Mouse (Mus musculus) forebrain, embryonic 13.5 days (tissue): ENCODE data around the gene Hmgb2. TPM values are rescaled to one million over a fixed set of nuclear protein-coding genes. Genes with fewer than 3 reads are reported as not detected.
"Not testable (repeated sequence)": the region's sequence is repeated elsewhere in the genome, so short reads cannot be mapped to it uniquely, and the experiment has no call there.

ENCODE experiments used
- ATAC-seq: fragments of 200-750 bp; cut with Nextera tagmentation; 2 replicates; pipeline ENCODE4 v1.8.0; 2017
- H3K27ac ChIP-seq: fragments of 300-500 bp; sonication (generic); 2 replicates; pipeline ENCODE4 v1.5.1; 2015; ENCODE audit warnings: inconsistent platforms, mild to moderate bottlenecking, moderate library complexity
- H3K27me3 ChIP-seq: fragments of 300-500 bp; sonication (generic); 2 replicates; pipeline ENCODE4 v1.6.1; 2015; ENCODE audit warnings: mild to moderate bottlenecking, inconsistent platforms
- H3K36me3 ChIP-seq: fragments of 300-500 bp; sonication (generic); 2 replicates; pipeline ENCODE4 v1.6.1; 2015; ENCODE audit warnings: mild to moderate bottlenecking, inconsistent platforms; ENCODE audit not compliant: poor library complexity, severe bottlenecking
- H3K4me1 ChIP-seq: fragments of 300-500 bp; sonication (generic); 2 replicates; pipeline ENCODE4 v1.6.1; 2015; ENCODE audit warnings: inconsistent platforms
- H3K4me2 ChIP-seq: fragments of 300-500 bp; sonication (generic); 2 replicates; pipeline ENCODE4 v1.6.1; 2015; ENCODE audit warnings: inconsistent platforms, mild to moderate bottlenecking, moderate library complexity
- H3K4me3 ChIP-seq: fragments of 300-500 bp; sonication (generic); 2 replicates; pipeline ENCODE4 v1.5.1; 2015; ENCODE audit warnings: mild to moderate bottlenecking, inconsistent platforms
- H3K9ac ChIP-seq: fragments of 300-500 bp; sonication (generic); 2 replicates; pipeline ENCODE4 v1.6.1; 2015; ENCODE audit warnings: mild to moderate bottlenecking, inconsistent platforms
- H3K9me3 ChIP-seq: fragments of 300-500 bp; sonication (generic); replicated peaks from 2 replicates; pipeline ENCODE4 v1.6.1; 2016; ENCODE audit warnings: inconsistent platforms
- WGBS: fragments of 180-500 bp; shearing (Covaris S2); methylation state at CpG from one replicate; pipeline ENCODE4 v1.1.7; 2015; 5-methylcytosine and 5-hydroxymethylcytosine counted together
- polyA plus RNA-seq: library from polyadenylated mRNA; unstranded; fragments of >200 nt; fragmentation: Nextera tagmentation; extraction: Ambion mirVana; gene quantifications from 2 replicates; pipeline ENCODE4 v1.2.1, GENCODE M21; 2015

The Hmgb2 gene
- polyA plus RNA-seq, 1 experiment from 2014 or later, result 552 TPM

DNA sequence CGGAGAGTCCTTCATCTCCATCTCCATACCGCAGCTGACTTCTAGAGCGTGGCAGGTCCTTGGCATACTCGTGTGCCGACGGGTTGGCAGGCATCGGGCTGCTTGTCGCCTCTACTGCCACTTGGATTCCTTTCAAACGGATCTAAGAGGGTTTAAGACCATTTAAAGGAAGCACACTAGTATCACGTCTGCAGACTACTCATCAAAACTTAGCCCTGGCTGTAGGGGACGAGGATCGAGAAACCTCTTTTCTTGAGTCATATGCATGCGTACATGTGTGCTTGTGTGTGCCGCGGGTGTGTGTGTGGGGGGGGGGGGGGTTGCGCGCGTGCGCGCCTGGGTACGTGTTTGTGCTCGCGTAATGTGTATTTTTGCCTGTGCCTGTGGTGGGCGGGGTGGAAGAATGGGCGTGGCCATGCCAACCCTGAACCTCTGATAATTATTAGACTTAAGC lies 23.4 kb upstream of the Hmgb2 start:
- under 1% methylated on average over 25 of the region's 25 CpGs for WGBS

DNA sequence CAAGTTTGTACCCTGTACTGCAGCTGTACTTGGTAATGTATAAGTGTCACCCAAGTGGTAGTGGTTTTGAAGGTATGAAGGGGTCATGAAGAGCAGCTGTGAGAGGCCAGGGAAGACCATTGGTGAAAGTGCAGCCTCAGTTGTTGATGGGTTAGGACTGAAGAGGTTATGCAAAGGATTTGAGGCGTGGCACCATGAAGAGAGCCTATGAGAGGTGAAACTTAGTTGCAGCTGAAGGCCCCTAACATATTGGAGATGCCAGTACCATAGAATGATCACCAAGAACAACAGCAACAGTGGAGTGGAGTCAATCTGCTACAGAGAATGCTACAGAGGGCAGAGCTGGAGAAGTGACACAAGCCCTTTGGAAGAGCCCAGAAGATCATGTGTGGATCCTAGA lies 22.3 kb upstream of the Hmgb2 start:
- Histone ChIP-seq H3K4me3 (no peak overlapping the region), H3K9me3 (no peaks in the 10 kb centered on the region), H3K27ac (no peak overlapping the region), H3K27me3 (no peaks in the 10 kb centered on the region), H3K4me1 (peaks cover 15% of the 10 kb centered on the region), H3K4me2 (no peak overlapping the region), H3K9ac (no peak overlapping the region), H3K36me3 (no peaks in the 10 kb centered on the region)
- no peak for ATAC-seq
- 100% methylated on average over 1 of the region's 1 CpGs for WGBS

More for the DNA sequence above, 23.4 kb upstream of the Hmgb2 start:
- H3K4me3 ChIP-seq, result peak overlapping the region; percentile 95
- peak overlapping the region; percentile 82 for H3K27ac ChIP-seq
- H3K4me2 ChIP-seq, result peak overlapping the region; percentile 76
- peak; percentile 57 for ATAC-seq
- no peaks in the 10 kb centered on the region for H3K9me3 ChIP-seq
- no peaks in the 10 kb centered on the region for H3K27me3 ChIP-seq
- peaks cover 15% of the 10 kb centered on the region for H3K4me1 ChIP-seq
- H3K36me3 ChIP-seq, result peaks cover 4% of the 10 kb centered on the region; the same call in 1 of the 2 replicates
- peak overlapping the region; percentile 70 for H3K9ac ChIP-seq

DNA sequence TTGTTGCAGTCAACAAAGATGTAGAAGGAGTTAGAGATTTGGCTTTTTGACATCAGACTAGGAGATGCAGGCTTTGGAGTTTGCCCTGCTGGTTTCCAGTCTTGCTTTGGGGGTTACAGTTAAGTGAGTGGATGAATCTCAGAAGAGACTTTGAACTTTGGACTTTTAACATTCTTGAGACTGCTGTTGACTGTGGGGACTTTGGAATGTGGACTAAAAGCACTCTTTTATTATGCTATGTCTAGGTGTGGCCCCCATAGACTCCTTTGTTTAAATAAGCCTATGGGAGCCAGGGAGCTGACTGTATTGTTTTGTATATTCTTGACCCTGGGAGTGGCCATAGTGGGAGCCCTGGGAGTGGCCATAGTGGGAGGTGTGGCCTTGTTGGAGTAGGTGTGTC lies 21.8 kb upstream of the Hmgb2 start:
- Histone ChIP-seq H3K9ac (no peak overlapping the region), H3K9me3 (no peaks in the 10 kb centered on the region), H3K27ac (no peak overlapping the region), H3K4me2 (no peak overlapping the region), H3K27me3 (no peaks in the 10 kb centered on the region), H3K4me3 (no peak overlapping the region), H3K4me1 (peaks cover 15% of the 10 kb centered on the region), H3K36me3 (no peaks in the 10 kb centered on the region)
- no peak for ATAC-seq

- H3K27me3 ChIP-seq, result no peaks in the 10 kb centered on the region
- H3K27ac ChIP-seq, result no peak overlapping the region
- no peaks in the 10 kb centered on the region for H3K9me3 ChIP-seq
- 94% methylated on average over 4 of the region's 4 CpGs for WGBS
- no peak for ATAC-seq
- no peak overlapping the region for H3K9ac ChIP-seq
- no peaks in the 10 kb centered on the region for H3K36me3 ChIP-seq
- no peak overlapping the region for H3K4me3 ChIP-seq
- H3K4me2 ChIP-seq, result no peak overlapping the region
- peaks cover 6% of the 10 kb centered on the region for H3K4me1 ChIP-seq
Observed at GRCm38 (mm10) chr8:57491873-57492272, 19.8 kb upstream of the Hmgb2 start.

- Histone ChIP-seq H3K9ac (0 out of 2 replicates have a peak overlapping the region, but pooled peaks have one; percentile 17), H3K27ac (peak overlapping the region; percentile 62), H3K4me3 (peak overlapping the region; percentile 25), H3K36me3 (no peaks in the 10 kb centered on the region), H3K9me3 (no peaks in the 10 kb centered on the region), H3K4me2 (peak overlapping the region; percentile 50), H3K4me1 (peaks cover 20% of the 10 kb centered on the region), H3K27me3 (no peaks in the 10 kb centered on the region)
- ATAC-seq, result peak; percentile 77
- 24% methylated on average over 8 of the region's 8 CpGs for WGBS
Observed at GRCm38 (mm10) chr8:57498494-57498846, 13.2 kb upstream of the Hmgb2 start.

- Histone ChIP-seq H3K4me3 (peak overlapping the region; percentile 25), H3K9ac (peak overlapping the region; percentile 17; the same call in 1 of the 2 replicates), H3K36me3 (no peaks in the 10 kb centered on the region), H3K9me3 (no peaks in the 10 kb centered on the region), H3K27me3 (no peaks in the 10 kb centered on the region), H3K4me1 (peaks cover 20% of the 10 kb centered on the region), H3K4me2 (peak overlapping the region; percentile 50), H3K27ac (peak overlapping the region; percentile 62)
- WGBS, result 21% methylated on average over 17 of the region's 17 CpGs
- peak; percentile 77 for ATAC-seq
Observed at GRCm38 (mm10) chr8:57498847-57499511, 12.7 kb upstream of the Hmgb2 start.

DNA sequence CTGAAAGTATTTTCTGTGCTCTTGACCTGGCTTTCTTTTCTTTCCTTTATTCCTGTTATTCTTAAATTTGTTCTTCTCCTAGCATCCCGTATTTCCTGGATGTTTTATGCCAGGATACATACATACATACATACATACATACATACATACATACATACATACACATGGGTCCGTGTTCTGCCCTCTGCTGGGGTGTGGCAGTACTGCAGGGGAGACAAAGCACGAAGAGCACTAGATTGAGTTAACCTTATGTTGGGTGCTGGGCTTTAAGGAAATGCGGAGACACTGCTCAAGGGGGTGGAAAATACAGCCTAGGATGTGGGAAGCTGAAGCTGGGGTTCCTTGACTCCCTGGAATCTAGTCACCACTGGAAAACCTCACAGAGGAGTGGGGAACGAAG lies 8.1 kb upstream of the Hmgb2 start:
- H3K27ac ChIP-seq, result no peak overlapping the region
- no peaks in the 10 kb centered on the region for H3K36me3 ChIP-seq
- H3K9me3 ChIP-seq, result no peaks in the 10 kb centered on the region
- WGBS, result 49% methylated on average over 5 of the region's 5 CpGs
- H3K4me1 ChIP-seq, result peaks cover 14% of the 10 kb centered on the region
- H3K9ac ChIP-seq, result no peak overlapping the region
- no peaks in the 10 kb centered on the region for H3K27me3 ChIP-seq
- H3K4me2 ChIP-seq, result no peak overlapping the region
- ATAC-seq, result peak; percentile 40; the same call in 1 of the 2 replicates
- H3K4me3 ChIP-seq, result no peak overlapping the region

GRCm38 (mm10) chr8:57505500-57505899 lies 6.2 kb upstream of the Hmgb2 start:
- H3K27ac ChIP-seq, ATAC-seq, H3K36me3 ChIP-seq, H3K4me3 ChIP-seq, H3K27me3 ChIP-seq, H3K9ac ChIP-seq, H3K4me2 ChIP-seq, H3K4me1 ChIP-seq, H3K9me3 ChIP-seq: not testable (repeated sequence)
- WGBS, result 95% methylated on average over 1 of the region's 1 CpGs

GRCm38 (mm10) chr8:57507556-57508063 lies 4.1 kb upstream of the Hmgb2 start:
- H3K9me3 ChIP-seq, result no peaks in the 10 kb centered on the region
- H3K4me1 ChIP-seq, result peaks cover 12% of the 10 kb centered on the region; the same call in 1 of the 2 replicates
- no peak for ATAC-seq
- no peaks in the 10 kb centered on the region for H3K27me3 ChIP-seq
- no peak overlapping the region for H3K4me3 ChIP-seq
- no peak overlapping the region for H3K27ac ChIP-seq
- no peak overlapping the region for H3K4me2 ChIP-seq
- no peak overlapping the region for H3K9ac ChIP-seq
- no peaks in the 10 kb centered on the region for H3K36me3 ChIP-seq
- WGBS, result 93% methylated on average over 4 of the region's 4 CpGs

GRCm38 (mm10) chr8:57508657-57509056 lies 3.0 kb upstream of the Hmgb2 start:
- Histone ChIP-seq H3K27ac (no peak overlapping the region), H3K9ac (no peak overlapping the region), H3K9me3 (no peaks in the 10 kb centered on the region), H3K27me3 (no peaks in the 10 kb centered on the region), H3K4me2 (no peak overlapping the region), H3K4me1 (peaks cover 15% of the 10 kb centered on the region; the same call in 1 of the 2 replicates), H3K4me3 (no peak overlapping the region), H3K36me3 (0 out of 2 replicates have a peak, but pooled peaks cover 3% of the 10 kb centered on the region)
- no peak for ATAC-seq
- WGBS, result 87% methylated on average over 4 of the region's 4 CpGs

GRCm38 (mm10) chr8:57510791-57511315 lies 854 bp upstream of the Hmgb2 start:
- peak overlapping the region; percentile 84 for H3K27ac ChIP-seq
- H3K27me3 ChIP-seq, result no peaks in the 10 kb centered on the region
- no peaks in the 10 kb centered on the region for H3K9me3 ChIP-seq
- H3K4me1 ChIP-seq, result peaks cover 19% of the 10 kb centered on the region; the same call in 1 of the 2 replicates
- WGBS, result 1% methylated on average over 31 of the region's 31 CpGs
- H3K4me3 ChIP-seq, result peak overlapping the region; percentile 89
- no peak for ATAC-seq
- peak overlapping the region; percentile 86 for H3K4me2 ChIP-seq
- H3K9ac ChIP-seq, result peak overlapping the region; percentile 85
- H3K36me3 ChIP-seq, result peaks cover 8% of the 10 kb centered on the region

DNA sequence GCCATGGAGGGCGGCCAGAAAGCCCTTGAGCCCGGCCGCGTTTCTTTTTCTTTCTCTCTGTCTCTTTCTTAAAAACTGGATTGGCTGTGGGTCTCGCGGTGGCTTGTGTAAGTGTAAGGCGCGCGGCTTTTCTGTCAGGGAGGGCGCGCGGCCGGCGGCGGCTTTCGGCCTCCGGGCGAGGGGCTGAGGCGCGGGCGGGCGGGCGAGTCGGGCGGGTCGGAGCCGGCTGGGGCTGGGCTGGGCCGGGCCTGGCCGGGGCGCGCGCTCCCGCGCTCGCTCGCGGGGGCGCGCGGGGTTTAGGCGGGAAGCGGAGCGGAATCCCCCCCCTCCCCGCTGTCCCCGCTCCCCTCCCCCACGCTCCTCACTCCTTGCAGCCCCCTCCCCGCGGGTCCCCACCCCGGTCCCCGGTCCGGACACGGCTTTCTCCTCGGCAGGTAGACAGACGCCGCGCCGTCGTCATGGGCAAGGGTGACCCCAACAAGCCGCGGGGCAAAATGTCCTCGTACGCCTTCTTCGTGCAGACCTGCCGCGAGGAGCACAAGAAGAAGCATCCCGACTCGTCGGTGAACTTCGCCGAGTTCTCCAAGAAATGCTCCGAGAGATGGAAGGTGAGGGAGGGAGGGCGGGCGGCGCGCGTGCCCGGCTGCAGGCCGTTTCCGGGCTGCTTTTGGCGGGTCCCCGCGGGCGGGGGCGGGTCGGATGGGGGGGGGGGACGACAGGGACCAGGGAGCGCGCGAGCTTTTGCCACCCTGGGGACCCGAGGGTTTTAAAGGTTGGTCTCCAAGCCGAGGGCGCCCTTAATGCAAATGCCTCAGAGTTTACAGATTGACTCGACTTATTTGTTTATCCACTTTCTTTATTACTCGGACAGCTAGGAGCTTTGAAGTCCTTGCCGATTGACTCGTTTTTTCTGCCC lies 692 bp downstream of the Hmgb2 start:
- peak; percentile 44 for ATAC-seq
- 0% methylated on average over 53 of the region's 96 CpGs for WGBS
- Histone ChIP-seq H3K27me3 (no peaks in the 10 kb centered on the region), H3K27ac (peak overlapping the region; percentile 100), H3K9ac (peak overlapping the region; percentile 99), H3K4me1 (peaks cover 19% of the 10 kb centered on the region; the same call in 1 of the 2 replicates), H3K4me2 (peak overlapping the region; percentile 69), H3K36me3 (peaks cover 14% of the 10 kb centered on the region), H3K9me3 (no peaks in the 10 kb centered on the region), H3K4me3 (peak overlapping the region; percentile 89)
